Mouse (Mus musculus): Measurements from ENCODE around the gene Astn1. TPM values are rescaled to one million over a fixed set of nuclear protein-coding genes. Genes with fewer than 3 reads are reported as not detected.

Gene Astn1
- total and polyA plus RNA-seq, 3 experiments, result 0.35 to 0.42 TPM; not detected in 1

GRCm38 (mm10) chr1:158606324-158606723 lies 244.3 kb downstream of the Astn1 start:
- dilution Hi-C loops (cut with MboI; ENCODE audit: extremely low pct_ligation_motif_present, extremely low pct_unique_long_range_greater_than_20kb, low sequenced_read_pairs), result no loop called here

GRCm38 (mm10) chr1:158607201-158607600 lies 245.1 kb downstream of the Astn1 start:
- Histone ChIP-seq H3K4me1 (ENCODE audit: control insufficient read depth in 1 of 2, insufficient read depth in 2 of 2) (peaks cover 17 to 48% of the 10 kb centered on the region in 2 experiments), H3K4me2 (ENCODE audit: insufficient read depth, low read depth, poor library complexity, severe bottlenecking) (peak overlapping the region; percentile 17; the same call in 1 of the 2 replicates), H3K9me3 (replicated peaks; ENCODE audit: low read length) (peaks cover 4% of the 10 kb centered on the region), H3K27ac (ENCODE audit: insufficient read depth, low read depth) (peak overlapping the region; percentile 91), H3K4me3 (replicated peaks in 1 of 3; ENCODE audit: low read depth in 2 of 3, low read length in 2 of 3, poor library complexity in 1 of 3) (no peak overlapping the region), H3K27me3 (replicated peaks) (no peaks in the 10 kb centered on the region), H3K36me3 (replicated peaks in 1 of 2; ENCODE audit: control insufficient read depth in 1 of 2, insufficient read depth in 1 of 2, low read length in 1 of 2) (no peaks in the 10 kb centered on the region), H3K79me2 (replicated peaks; ENCODE audit: control insufficient read depth, extremely low read depth, insufficient read depth, poor library complexity, severe bottlenecking) (no peaks in the 10 kb centered on the region), H3K9ac (ENCODE audit: insufficient read depth, low read depth) (no peak overlapping the region)
- dilution Hi-C loops (cut with MboI; ENCODE audit: extremely low pct_ligation_motif_present, extremely low pct_unique_long_range_greater_than_20kb, low sequenced_read_pairs), result no loop called here
- in situ Hi-C loops (cut with MboI; ENCODE audit: low pct_ligation_motif_present, low pct_unique_long_range_greater_than_20kb, low sequenced_read_pairs), result no loop called here
- DNase-seq (ENCODE audit: extremely low read depth), result peak; percentile 81
- TF ChIP-seq IRF4 (IDR thresholded peaks at IDR 0.05; ENCODE audit: low read depth, low read length), result peak; percentile 97
- peak; percentile 88 for TF ChIP-seq JUND (conservative IDR thresholded peaks at IDR 0.05; ENCODE audit: low read depth, low read length)
- TF ChIP-seq E2F4 (IDR thresholded peaks at IDR 0.05; ENCODE audit: insufficient replicate concordance, low read depth, low read length), result peak; percentile 73; the same call in 1 of the 2 replicates
- TF ChIP-seq TCF12 (IDR thresholded peaks at IDR 0.05; ENCODE audit: low read depth, low read length), result peak; percentile 100
- TF ChIP-seq MAX (IDR thresholded peaks at IDR 0.05; ENCODE audit: low read length), result peak; percentile 73
- TF ChIP-seq NELFE (IDR thresholded peaks at IDR 0.05; ENCODE audit: low read depth, low read length), result peak; percentile 26; the same call in 1 of the 2 replicates
- TF ChIP-seq MAFK (IDR thresholded peaks at IDR 0.05; ENCODE audit: insufficient replicate concordance, low read length), result peak; percentile 81
- peak; percentile 99 for TF ChIP-seq EP300 (IDR thresholded peaks at IDR 0.05; ENCODE audit: low read length)
- TF ChIP-seq ZNF384 (IDR thresholded peaks at IDR 0.05; ENCODE audit: low read depth, low read length), result peak; percentile 53
- peak; percentile 52; the same call in 1 of the 2 replicates for TF ChIP-seq CHD1 (IDR thresholded peaks at IDR 0.05; ENCODE audit: low read depth, low read length)
- TF ChIP-seq MXI1 (IDR thresholded peaks at IDR 0.05; ENCODE audit: low read depth, low read length), result peak; percentile 67
- peak; percentile 98 for TF ChIP-seq RCOR1 (conservative IDR thresholded peaks at IDR 0.05; ENCODE audit: low read depth, low read length)
- TF ChIP-seq CTCF (conservative IDR thresholded peaks at IDR 0.05 in 1 of 2, IDR thresholded peaks at IDR 0.05 in 1 of 2; ENCODE audit: low read depth in 2 of 2, low read length in 2 of 2), result no peak
- TF ChIP-seq JUN (IDR thresholded peaks at IDR 0.05; ENCODE audit: insufficient read depth, low read depth, low read length), result peak; percentile 89
- TF ChIP-seq SMC3 (IDR thresholded peaks at IDR 0.05; ENCODE audit: low read depth, low read length), result no peak
- TF ChIP-seq UBTF (IDR thresholded peaks at IDR 0.05; ENCODE audit: low read depth, low read length), result no peak
- TF ChIP-seq NRF1 (IDR thresholded peaks at IDR 0.05; ENCODE audit: low read depth, low read length), result 0 out of 2 replicates have a peak, but pooled peaks have one; percentile 31
- peak; percentile 53 for TF ChIP-seq HCFC1 (IDR thresholded peaks at IDR 0.05; ENCODE audit: low read depth, low read length)
- peak; percentile 88 for TF ChIP-seq CHD2 (IDR thresholded peaks at IDR 0.05; ENCODE audit: low read length)
- TF ChIP-seq MAZ (IDR thresholded peaks at IDR 0.05; ENCODE audit: low read depth, low read length), result peak; percentile 77
- TF ChIP-seq RAD21 (IDR thresholded peaks at IDR 0.05; ENCODE audit: low read depth, low read length), result peak; percentile 6
- no peak for TF ChIP-seq POLR2AphosphoS2 (IDR thresholded peaks at IDR 0.05; ENCODE audit: low read depth, low read length)
- peak; percentile 29; the same call in 1 of the 2 replicates for TF ChIP-seq ELF1 (IDR thresholded peaks at IDR 0.05; ENCODE audit: low read depth, low read length)
- TF ChIP-seq BHLHE40 (IDR thresholded peaks at IDR 0.05; ENCODE audit: low read depth, low read length), result peak; percentile 91
- TF ChIP-seq GABPA (IDR thresholded peaks at IDR 0.05; ENCODE audit: insufficient replicate concordance, low read depth, low read length), result no peak

More at GRCm38 (mm10) chr1:158606324-158606723, 244.3 kb downstream of the Astn1 start:
- in situ Hi-C loops (cut with MboI; ENCODE audit: low pct_ligation_motif_present, low pct_unique_long_range_greater_than_20kb, low sequenced_read_pairs), result no loop called here
- peak; percentile 60 for DNase-seq (ENCODE audit: extremely low read depth)
- Histone ChIP-seq H3K79me2 (replicated peaks; ENCODE audit: control insufficient read depth, extremely low read depth, insufficient read depth, poor library complexity, severe bottlenecking) (no peaks in the 10 kb centered on the region), H3K4me1 (ENCODE audit: control insufficient read depth in 1 of 2, insufficient read depth in 2 of 2) (peaks cover 17 to 48% of the 10 kb centered on the region in 2 experiments), H3K9ac (ENCODE audit: insufficient read depth, low read depth) (peak overlapping the region; percentile 10; the same call in 1 of the 2 replicates), H3K4me3 (replicated peaks in 1 of 3; ENCODE audit: low read depth in 2 of 3, low read length in 2 of 3, poor library complexity in 1 of 3) (peak overlapping the region in 2 of 3 experiments; percentile 2 to 17), H3K4me2 (ENCODE audit: insufficient read depth, low read depth, poor library complexity, severe bottlenecking) (peak overlapping the region; percentile 17; the same call in 1 of the 2 replicates), H3K27ac (ENCODE audit: insufficient read depth, low read depth) (peak overlapping the region; percentile 91), H3K27me3 (replicated peaks) (no peaks in the 10 kb centered on the region), H3K9me3 (replicated peaks; ENCODE audit: low read length) (peaks cover 3% of the 10 kb centered on the region), H3K36me3 (replicated peaks in 1 of 2; ENCODE audit: control insufficient read depth in 1 of 2, insufficient read depth in 1 of 2, low read length in 1 of 2) (no peaks in the 10 kb centered on the region)
- TF ChIP-seq MYC (IDR thresholded peaks at IDR 0.05; ENCODE audit: low read depth, low read length) (0 out of 2 replicates have a peak, but pooled peaks have one; percentile 58), CTCF (conservative IDR thresholded peaks at IDR 0.05 in 1 of 2, IDR thresholded peaks at IDR 0.05 in 1 of 2; ENCODE audit: low read depth in 2 of 2, low read length in 2 of 2) (no peak), JUND (conservative IDR thresholded peaks at IDR 0.05; ENCODE audit: low read depth, low read length) (0 out of 2 replicates have a peak, but pooled peaks have one; percentile 31), ZKSCAN1 (IDR thresholded peaks at IDR 0.05; ENCODE audit: borderline replicate concordance, low read depth, low read length) (no peak), E2F4 (IDR thresholded peaks at IDR 0.05; ENCODE audit: insufficient replicate concordance, low read depth, low read length) (no peak), ZC3H11A (IDR thresholded peaks at IDR 0.05; ENCODE audit: low read depth, low read length) (no peak), ETS1 (conservative IDR thresholded peaks at IDR 0.05; ENCODE audit: low read depth, low read length) (peak; percentile 55), MAX (IDR thresholded peaks at IDR 0.05; ENCODE audit: low read length) (peak; percentile 62), SMC3 (IDR thresholded peaks at IDR 0.05; ENCODE audit: low read depth, low read length) (no peak), MEF2A (IDR thresholded peaks at IDR 0.05; ENCODE audit: borderline replicate concordance, low read depth, low read length) (peak; percentile 50; the same call in 1 of the 2 replicates), BHLHE40 (IDR thresholded peaks at IDR 0.05; ENCODE audit: low read depth, low read length) (peak; percentile 72), GABPA (IDR thresholded peaks at IDR 0.05; ENCODE audit: insufficient replicate concordance, low read depth, low read length) (no peak), MXI1 (IDR thresholded peaks at IDR 0.05; ENCODE audit: low read depth, low read length) (no peak), IRF4 (IDR thresholded peaks at IDR 0.05; ENCODE audit: low read depth, low read length) (peak; percentile 44; the same call in 1 of the 2 replicates), JUN (IDR thresholded peaks at IDR 0.05; ENCODE audit: insufficient read depth, low read depth, low read length) (peak; percentile 8; the same call in 1 of the 2 replicates), CHD2 (IDR thresholded peaks at IDR 0.05; ENCODE audit: low read length) (no peak), POLR2AphosphoS2 (IDR thresholded peaks at IDR 0.05; ENCODE audit: low read depth, low read length) (no peak)

Measured in CH12.LX (cell line).